Mouse (Mus musculus) ovary, postnatal 36 days (tissue): ENCODE data around the gene Mturn.

Source experiments
- DNase-seq: peaks from one replicate; pipeline ENCODE4 v3.0.0; 2022; ENCODE audit warnings: low spot score, mixed read lengths

The Mturn gene

DNA sequence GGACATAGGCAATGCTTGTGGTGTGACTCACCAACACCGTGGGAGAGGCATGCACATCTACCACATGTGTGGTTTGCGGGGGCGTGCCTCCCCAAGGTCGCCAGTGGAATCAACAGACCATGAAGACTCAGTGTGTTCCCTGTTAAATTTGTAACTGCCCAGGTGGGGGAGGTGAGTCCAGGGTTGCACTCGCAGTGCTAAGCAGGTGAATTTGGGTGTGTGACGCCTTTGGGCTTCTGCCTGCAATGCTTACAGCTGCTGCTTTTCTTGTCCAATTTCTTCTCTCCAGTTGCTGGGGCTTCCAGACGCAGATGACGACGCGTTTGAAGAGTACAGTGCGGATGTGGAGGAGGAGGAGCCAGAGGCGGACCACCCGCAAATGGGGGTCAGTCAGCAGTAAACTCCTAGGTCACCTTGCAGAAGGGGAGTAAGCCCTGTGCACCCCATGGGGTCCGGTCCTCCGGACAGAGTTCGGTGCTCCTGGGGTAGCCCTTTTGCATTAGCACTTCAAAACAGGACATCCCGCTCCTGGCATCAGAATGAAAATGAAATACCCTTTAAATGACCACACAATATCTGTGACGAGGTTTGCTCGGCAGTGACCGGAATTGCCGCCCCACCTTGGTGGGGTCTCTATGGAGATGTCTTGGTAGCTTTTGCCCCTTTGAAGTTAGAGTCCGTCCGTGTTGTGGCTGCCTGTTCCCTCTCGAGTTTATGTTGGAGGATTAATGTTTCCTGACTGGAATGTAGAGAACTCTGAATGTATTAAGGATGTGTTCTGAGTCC lies 17.5 kb downstream of the Mturn start:
- DNase-seq, result no peak

DNA sequence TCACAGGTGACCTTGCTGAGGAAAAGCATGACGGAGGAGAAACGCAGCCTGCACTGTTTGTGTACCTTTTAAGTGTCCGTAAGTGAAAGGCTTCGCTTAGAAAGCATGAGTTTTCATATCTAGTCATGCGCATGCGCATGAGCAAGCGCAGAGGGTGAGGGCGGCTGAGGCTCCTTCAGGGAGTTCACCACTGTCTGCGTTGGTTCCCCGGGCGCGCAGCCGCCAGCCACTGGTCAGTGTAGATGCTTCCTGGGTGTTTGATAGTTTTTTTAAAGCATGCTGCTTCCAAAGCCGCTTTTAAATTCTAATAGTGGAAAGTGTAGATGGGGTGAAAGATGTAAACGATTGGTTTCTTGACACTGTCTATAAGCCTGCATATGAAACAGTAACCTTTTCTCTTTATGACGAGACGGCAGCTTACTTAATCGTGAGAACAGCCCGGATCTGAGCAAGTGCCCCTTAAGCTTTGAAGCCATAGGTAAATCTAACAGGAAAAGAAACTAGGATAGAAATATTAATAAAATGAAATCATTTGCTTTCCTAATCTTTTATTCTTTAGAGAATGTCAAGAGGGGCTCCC lies 18.1 kb downstream of the Mturn start:
- peak; percentile 80 for DNase-seq

GRCm38 (mm10) chr6:54700516-54700915 lies 19.1 kb downstream of the Mturn start:
- DNase-seq, result no peak

DNA sequence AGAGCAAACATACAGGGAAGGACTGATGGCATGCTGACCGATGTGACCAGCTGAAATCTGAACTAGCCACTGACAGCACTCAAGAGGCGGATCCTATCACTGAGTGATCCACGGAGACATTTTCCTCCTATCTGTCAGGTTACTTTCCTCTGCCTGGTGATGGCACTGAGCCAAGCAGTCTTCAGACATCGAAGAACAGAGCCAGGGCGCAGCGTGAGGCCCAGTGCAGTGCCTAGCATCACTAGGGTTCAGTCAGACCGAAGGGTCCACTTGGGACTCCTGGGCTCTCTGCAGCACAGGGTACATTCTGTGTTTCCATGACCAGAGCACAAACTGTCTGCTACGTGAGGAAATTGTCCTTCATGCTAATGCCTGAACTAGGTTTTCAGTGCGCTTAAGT lies 20.5 kb downstream of the Mturn start:
- DNase-seq, result no peak

DNA sequence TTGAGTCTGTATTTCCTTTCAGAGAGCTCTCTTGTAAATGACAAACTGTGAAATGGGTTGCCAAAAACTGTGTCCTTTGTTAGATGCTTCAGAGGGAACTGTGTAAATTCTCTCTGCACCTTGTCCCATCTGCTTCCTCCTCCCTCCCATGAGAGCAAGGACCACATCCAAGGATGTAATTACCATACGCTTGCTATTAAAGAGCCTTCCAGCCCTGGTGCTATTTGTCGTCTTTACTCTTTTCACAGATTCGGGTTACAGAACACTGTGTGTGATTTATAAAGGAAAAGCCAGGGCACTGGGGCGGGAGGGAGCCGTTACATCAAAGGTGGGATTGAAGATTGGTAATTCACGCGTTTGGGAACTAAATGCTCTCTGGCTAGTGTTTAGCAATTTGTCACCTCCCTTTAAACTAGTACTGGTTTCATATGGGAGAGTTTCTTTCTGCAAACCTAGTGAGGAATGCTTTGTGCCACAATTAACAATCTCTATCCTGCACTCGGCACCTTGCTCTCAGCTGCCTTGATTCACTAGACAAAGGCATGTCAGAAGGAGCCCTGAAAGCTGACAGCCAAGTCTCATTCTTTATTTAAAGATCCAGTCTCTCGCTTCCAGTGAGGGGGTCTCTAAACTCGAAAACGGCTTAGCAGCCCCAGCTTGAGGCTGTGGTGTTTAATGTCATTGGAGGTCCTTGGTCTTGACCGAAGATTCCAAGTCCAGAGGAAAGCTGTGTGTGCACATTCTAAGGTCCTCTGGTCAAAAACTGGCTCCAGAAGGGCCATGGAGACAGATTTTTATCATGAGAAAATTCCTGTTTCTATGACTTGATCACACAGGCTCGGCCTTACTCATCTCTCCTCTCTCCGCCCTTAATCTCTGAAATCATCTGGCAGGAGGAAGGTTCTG lies 22.5 kb downstream of the Mturn start:
- no peak for DNase-seq

GRCm38 (mm10) chr6:54704539-54704845 lies 23.1 kb downstream of the Mturn start:
- DNase-seq, result no peak

GRCm38 (mm10) chr6:54704847-54705246 lies 23.4 kb downstream of the Mturn start:
- DNase-seq, result no peak

DNA sequence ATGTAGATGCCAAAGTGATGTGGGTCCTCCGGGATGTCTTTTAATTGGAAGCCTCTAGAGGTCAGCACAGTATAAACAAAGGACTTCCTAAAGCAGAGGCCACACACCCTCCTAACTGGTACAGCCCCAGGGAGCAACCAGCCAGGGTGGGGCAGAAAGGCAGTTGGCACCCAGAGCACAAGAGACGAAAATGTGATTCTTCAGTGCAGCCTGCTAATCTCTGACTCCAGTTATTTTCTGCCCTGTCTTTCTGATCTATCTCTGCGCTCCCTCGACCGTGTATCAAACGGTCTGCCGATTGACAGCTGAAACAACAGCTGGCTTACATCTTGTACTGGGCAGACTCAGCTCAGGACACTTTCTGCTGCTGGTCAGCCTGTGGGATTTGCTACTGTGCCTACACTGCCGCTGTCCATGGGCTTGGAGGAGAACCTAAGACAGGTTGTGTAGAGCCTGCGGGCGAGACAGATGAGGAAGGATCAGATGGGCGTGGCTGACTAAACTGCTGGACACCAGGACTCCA lies 24.0 kb downstream of the Mturn start:
- peak; percentile 52 for DNase-seq

DNA sequence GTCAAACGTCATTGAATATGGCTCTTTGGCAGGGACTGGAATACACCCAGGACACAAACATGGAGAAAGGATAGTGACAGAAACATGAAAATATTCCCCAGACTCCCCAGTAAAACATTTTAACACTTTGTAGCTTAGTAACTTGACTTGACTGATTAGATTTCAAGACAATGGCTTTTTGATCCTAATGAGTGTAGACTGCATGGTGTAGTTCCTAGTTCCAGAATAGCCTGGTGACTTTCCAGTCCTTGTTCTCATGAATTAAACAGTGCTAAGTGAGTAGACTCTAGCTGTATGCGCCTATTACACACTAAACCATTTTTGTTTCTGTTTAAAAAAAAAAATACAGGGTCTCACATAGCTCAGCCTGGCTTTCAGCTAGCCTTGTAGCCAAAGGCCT lies 24.7 kb downstream of the Mturn start:
- DNase-seq, result no peak

DNA sequence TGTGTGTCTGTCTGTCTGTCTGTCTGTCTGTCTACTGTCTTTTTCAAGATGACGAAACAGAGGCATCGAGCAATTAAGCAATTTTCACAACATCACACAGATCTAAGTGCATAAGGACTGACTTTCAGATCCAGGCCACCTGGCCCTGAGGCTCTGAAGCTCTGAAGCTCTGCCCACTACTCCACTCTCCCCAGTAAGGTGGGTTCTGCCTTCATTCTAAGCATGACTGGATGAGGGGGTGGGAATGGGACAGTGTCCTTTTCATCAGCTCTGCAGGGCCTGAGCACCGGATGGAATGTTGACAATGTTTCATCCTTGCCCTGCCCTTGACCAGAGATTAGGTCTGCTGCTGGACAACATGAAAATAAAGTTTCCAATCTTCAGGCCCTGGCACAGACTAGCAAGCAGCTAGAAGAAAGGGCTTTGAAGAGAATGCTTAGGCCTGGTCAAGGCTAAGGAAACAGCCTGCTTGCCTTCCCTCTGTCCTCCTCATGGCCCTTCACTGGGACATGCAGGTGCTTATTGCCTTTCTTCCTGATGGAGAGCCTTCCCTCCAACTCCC lies 25.3 kb downstream of the Mturn start:
- DNase-seq, result no peak

GRCm38 (mm10) chr6:54708646-54709045 lies 27.2 kb downstream of the Mturn start:
- DNase-seq, result no peak

- no peak for DNase-seq
Measured at GRCm38 (mm10) chr6:54715697-54716096, 34.3 kb downstream of the Mturn start.

GRCm38 (mm10) chr6:54718779-54719685 lies 37.6 kb downstream of the Mturn start:
- no peak for DNase-seq

DNA sequence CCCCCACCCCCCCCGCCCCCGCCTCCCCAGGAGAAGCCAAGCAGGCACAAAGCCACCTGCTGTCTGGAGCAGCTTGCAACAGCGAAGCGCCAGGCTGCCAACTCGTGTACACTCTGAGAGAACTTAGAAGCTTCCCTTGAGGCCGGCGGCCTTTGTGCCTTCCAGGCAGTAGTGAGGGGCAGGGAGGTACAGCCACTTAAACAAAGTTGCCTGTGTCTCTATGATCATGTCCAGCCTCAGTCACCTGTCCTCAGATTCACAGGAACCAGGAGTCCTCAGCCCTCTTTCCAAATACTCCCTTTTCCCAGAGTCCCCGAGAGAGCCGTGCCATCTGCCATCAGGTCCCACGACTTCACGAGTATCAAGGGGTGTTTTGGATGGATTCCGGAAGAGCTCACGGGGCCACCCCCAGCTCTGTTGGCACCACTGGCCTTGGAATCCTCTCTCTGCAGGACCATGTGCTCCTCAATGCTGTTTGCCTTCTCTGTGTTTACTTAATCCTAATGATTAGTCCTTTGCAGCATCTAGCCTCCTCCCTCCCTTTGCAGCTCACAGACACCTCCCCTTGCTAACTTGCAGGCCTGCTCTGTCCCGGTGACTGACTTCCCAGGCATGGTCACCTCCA lies 38.4 kb downstream of the Mturn start:
- peak; percentile 37 for DNase-seq

DNA sequence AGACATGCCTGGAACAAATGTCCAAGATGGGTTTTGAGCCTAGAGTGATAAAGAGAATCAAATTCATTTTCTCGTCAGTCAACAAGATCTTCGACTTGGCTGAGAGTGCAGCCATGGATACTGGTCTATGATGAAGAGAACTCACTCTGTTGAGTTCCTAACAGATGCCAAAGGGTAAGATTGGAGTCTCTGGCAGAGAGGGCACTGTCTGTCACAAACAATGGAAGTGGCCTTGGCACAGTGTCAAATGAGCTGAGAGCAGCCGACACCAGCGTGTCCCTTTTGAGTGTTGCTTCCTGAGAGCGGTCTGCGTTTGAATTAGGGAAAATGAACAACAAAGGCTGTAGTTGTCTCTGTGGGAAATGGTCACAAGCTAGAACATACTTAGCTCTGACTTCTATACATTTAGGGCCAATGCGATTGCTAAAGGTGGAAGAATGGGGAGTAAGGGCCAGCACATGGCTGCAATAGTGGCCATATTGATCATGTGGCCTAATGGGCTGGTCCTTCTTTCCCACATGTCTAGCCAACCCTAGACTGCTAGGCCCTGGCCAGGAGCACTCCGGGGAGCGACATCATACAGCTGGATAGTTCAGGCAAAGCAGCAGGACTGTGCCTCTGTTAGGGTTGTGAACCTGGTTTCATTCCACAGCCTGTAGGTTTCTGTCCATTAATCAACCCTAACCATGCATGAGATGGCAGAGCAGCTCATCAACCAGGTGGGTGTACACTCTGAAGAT lies 39.3 kb downstream of the Mturn start:
- no peak for DNase-seq

DNA sequence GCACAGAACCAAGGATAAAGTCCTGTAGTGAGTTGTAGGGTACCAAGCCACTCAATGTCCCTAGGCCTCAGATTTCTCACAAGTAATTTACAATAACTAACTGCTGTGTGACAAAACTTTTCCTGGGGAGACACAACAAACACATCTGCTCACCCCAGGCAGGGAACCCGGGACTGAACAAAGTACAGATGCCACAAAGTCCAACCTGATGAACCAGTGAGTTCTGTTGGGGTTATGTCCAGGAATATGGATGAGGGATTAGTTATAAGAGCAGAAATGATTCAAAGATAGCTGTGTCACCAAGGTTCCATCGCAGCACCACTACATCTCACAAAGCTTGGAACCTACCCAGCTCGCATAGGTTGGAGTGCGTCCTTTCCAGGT lies 39.8 kb downstream of the Mturn start:
- no peak for DNase-seq

DNA sequence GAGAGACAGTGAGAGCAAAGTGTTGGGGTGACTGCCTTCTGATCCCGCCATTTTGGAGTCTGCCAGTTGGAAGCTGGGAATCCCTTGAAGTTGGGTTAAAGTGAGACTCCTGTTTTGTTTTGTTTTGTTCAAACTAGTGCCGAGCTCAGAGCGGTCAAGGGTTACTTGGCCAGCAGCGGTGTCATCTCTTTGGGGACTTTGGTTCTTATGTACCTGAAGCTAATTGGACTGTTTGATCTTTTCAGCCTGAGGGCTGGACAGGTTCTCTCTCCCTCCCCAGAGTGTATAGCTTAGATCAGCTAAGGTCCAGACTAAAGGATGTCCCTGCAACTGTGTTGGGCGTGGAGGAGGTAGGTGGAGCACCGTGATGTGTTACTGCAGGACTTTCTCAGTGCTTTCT lies 44.9 kb downstream of the Mturn start:
- no peak for DNase-seq

DNA sequence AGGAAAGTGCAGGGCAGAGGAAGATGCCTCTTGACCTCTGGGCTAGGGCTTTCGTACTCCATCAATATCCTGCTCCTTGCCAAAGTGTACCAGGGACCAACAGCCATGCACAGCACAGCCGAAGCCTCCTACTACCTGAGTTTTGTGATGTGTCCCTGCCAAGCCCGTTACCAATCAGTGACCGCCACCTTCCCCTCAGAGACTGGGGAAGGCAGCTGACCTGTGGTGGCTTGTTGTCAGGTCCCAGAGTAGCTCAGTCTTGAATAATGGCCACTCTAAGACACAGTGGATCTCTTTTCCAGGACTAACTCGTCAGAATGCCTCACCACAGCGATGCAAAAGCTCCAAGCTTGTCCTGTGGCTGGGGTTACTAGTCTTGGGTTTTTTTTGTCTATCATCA lies 45.4 kb downstream of the Mturn start:
- no peak for DNase-seq

GRCm38 (mm10) chr6:54727416-54727815 lies 46.0 kb downstream of the Mturn start:
- no peak for DNase-seq

DNA sequence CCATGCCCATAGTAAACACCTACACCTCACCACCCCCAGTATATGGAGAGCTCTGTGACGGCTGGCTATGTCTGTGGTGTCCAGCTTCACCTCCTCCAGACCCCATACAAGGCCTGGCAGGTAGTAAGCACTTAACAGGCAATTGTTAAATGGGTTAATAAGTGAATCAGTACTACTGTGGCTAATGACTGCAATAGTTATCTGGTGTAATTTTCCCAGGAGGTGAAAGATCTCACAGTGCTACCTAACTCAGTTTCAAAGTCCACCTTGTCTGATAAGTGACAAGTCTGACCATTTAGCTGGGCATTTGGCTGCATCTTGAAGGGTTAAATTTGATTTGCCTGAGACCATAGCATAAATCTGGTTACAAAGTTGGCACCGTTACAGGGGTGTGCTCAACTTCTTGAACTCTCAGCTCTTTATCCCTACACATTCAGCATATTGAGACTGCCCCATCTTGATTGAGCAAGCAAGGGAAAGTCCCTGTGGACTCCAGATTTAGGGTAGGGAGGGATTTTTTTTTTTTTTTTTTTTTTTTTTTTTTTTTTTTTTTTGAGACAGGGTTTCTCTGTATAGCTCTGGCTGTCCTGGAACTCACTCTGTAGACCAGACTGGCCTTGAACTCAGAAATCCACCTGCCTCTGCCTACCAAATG lies 48.2 kb downstream of the Mturn start:
- no peak for DNase-seq
